Mouse (Mus musculus) frontal cortex, postnatal 25 days (tissue): ENCODE data around the gene Cxcr3.
A peak's percentile ranks its signal among the peaks of the same experiment; 100 is the strongest.

Experiments
- DNase-seq, 2 experiments: peaks; one replicate each; pipeline ENCODE4 v3.0.0; 2022; ENCODE audit warnings: low spot score in 2 of 2

Gene Cxcr3

GRCm38 (mm10) chrX:101733828-101734319 is at the start of gene Cxcr3:
TSS of gene Cxcr3 (minus strand) at chrX:101734269.
- no peak for DNase-seq

- peak; percentile 24 to 63 for DNase-seq
Observed at GRCm38 (mm10) chrX:101772035-101772434, 38.0 kb upstream of the Cxcr3 start.

GRCm38 (mm10) chrX:101770307-101770706 is 36.2 kb upstream of the Cxcr3 start:
- no peak for DNase-seq

GRCm38 (mm10) chrX:101769478-101769877 is 35.4 kb upstream of the Cxcr3 start:
- no peak for DNase-seq

- no peak for DNase-seq
Observed at GRCm38 (mm10) chrX:101767280-101767679, 33.2 kb upstream of the Cxcr3 start.

GRCm38 (mm10) chrX:101765111-101765510 is 31.0 kb upstream of the Cxcr3 start:
- no peak for DNase-seq

- no peak for DNase-seq
Observed at GRCm38 (mm10) chrX:101764621-101765020, 30.6 kb upstream of the Cxcr3 start.

GRCm38 (mm10) chrX:101754478-101754877 is 20.4 kb upstream of the Cxcr3 start:
- DNase-seq, result peak; percentile 15 to 23

GRCm38 (mm10) chrX:101750144-101750543 is 16.1 kb upstream of the Cxcr3 start:
- DNase-seq, result no peak

GRCm38 (mm10) chrX:101741064-101741433 is 7.0 kb upstream of the Cxcr3 start:
- DNase-seq, result no peak

- DNase-seq, result no peak
Observed at GRCm38 (mm10) chrX:101740335-101741063, 6.4 kb upstream of the Cxcr3 start.

- DNase-seq, result no peak
Observed at GRCm38 (mm10) chrX:101737201-101737600, 3.1 kb upstream of the Cxcr3 start.

GRCm38 (mm10) chrX:101734981-101735380 is 912 bp upstream of the Cxcr3 start:
- no peak for DNase-seq

- DNase-seq, result no peak
Observed at GRCm38 (mm10) chrX:101733288-101733687, 781 bp downstream of the Cxcr3 start.

- no peak for DNase-seq
Observed at GRCm38 (mm10) chrX:101732644-101733043, 1.4 kb downstream of the Cxcr3 start.

GRCm38 (mm10) chrX:101730010-101730409 is 4.1 kb downstream of the Cxcr3 start:
- DNase-seq, result no peak

- DNase-seq, result no peak
Observed at GRCm38 (mm10) chrX:101720401-101720800, 13.7 kb downstream of the Cxcr3 start.

GRCm38 (mm10) chrX:101705111-101705510 is 29.0 kb downstream of the Cxcr3 start:
- no peak for DNase-seq

GRCm38 (mm10) chrX:101698232-101698631 is 35.8 kb downstream of the Cxcr3 start:
- no peak for DNase-seq

- DNase-seq, result no peak
Observed at GRCm38 (mm10) chrX:101697537-101697936, 36.5 kb downstream of the Cxcr3 start.

- DNase-seq, result no peak
Observed at GRCm38 (mm10) chrX:101695686-101696085, 38.4 kb downstream of the Cxcr3 start.
